Mouse (Mus musculus): Measurements from ENCODE around the gene Rnf157. TPM values are rescaled to one million over a fixed set of nuclear protein-coding genes. Genes with fewer than 3 reads are reported as not detected.
A peak's percentile ranks its signal among the peaks of the same experiment; 100 is the strongest.
"Not testable (repeated sequence)": the region's sequence is repeated elsewhere in the genome, so short reads cannot be mapped to it uniquely, and the experiment has no call there.

Rnf157 gene
- polyA plus RNA-seq, 1 experiment: 23.2 TPM

DNA sequence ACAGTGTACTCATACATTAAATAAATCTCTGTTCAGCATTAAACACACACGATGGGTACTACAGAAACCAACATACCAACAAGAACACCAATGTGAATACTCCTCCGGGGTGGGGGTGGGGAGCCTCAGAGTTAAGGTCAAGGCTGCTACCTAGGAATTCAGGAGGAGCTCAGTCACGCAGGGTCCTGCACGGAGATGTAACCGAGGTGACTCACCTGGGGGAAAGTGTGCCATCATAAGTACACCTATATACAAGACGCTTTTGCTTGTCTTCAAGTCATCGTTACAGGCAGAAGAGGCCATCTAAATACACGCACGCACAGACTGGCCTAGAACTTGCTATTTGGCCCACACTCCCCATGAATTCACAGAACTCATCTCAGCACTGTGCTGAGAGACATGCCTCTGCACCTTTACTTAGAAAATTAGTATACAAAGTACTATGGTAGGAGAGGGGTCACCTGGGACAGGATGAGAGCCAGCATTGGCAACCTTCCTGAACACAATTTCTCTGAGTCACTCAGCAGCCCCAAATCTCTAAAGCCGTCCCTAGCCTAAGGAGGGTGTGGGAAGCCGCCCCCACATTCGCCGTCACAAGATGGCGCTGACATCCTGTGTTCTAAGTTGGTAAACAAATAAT is 23.9 kb downstream of the Rnf157 start:
- TF ChIP-seq POLR2A (IDR thresholded peaks at IDR 0.05; ENCODE audit: low read depth, low read length) (no peak), CTCF (IDR thresholded peaks at IDR 0.05; ENCODE audit: borderline replicate concordance, insufficient read depth, low read length) (no peak)
- Histone ChIP-seq H3K27ac (ENCODE audit: insufficient read depth, low read length) (peak overlapping the region; percentile 61; the same call in 1 of the 2 replicates), H3K4me1 (ENCODE audit: control insufficient read depth, insufficient read depth, low read length) (peaks cover 12% of the 10 kb centered on the region; the same call in 1 of the 2 replicates), H3K4me3 (ENCODE audit: insufficient read depth, low read length) (no peak overlapping the region)

DNA sequence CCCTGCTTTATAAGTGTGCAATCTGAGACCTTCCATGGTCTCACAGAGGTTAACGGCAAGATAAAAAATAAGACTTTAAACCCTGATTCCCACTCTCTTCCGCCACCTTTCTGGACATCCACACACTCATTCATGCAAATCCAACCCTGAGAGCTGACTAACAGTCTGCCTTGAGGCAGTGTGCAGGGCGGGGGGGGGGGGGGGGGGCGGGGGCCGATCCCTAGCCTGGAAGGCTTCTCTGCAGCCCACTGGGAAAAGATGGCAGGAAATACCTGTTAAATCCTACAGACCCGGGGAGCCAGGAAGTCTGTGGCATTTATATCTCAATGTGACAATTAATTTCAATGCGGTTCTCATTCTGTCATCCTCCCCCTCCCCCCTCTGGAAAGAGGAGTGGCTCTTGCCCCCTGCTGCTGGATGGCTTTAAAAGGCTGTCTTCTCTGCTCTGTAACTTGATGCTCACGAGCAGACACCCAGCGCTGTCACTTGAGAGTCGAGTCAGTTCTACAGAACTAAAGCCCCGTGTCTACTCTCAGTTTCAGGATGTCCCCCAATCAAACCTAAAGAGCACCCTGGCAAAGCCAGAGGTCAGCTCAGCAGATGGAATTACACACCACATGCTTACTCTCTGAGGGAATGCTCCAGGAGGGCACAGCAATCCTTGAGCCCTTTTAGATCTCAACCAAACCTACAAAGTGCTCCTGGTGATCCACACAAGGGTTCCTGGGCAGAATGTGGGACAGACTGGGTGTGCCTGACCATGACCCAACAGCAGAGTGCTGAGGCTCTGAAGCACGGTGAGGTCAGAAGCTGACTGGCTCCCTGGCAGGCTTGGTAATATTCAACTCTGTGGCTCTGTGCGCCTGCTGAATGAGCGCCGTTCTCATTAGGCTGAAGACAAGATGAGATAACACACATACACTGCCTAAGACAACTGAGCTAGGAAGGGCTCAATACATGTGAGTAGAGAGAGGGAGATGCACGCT is 25.5 kb downstream of the Rnf157 start:
- H3K4me3 ChIP-seq (ENCODE audit: insufficient read depth, low read length): no peak overlapping the region
- H3K4me1 ChIP-seq (ENCODE audit: control insufficient read depth, insufficient read depth, low read length): peaks cover 12% of the 10 kb centered on the region; the same call in 1 of the 2 replicates
- peak overlapping the region; percentile 72 for H3K27ac ChIP-seq (ENCODE audit: insufficient read depth, low read length)
- TF ChIP-seq CTCF (IDR thresholded peaks at IDR 0.05; ENCODE audit: borderline replicate concordance, insufficient read depth, low read length) (no peak), POLR2A (IDR thresholded peaks at IDR 0.05; ENCODE audit: low read depth, low read length) (peak; percentile 17; the same call in 1 of the 2 replicates)

DNA sequence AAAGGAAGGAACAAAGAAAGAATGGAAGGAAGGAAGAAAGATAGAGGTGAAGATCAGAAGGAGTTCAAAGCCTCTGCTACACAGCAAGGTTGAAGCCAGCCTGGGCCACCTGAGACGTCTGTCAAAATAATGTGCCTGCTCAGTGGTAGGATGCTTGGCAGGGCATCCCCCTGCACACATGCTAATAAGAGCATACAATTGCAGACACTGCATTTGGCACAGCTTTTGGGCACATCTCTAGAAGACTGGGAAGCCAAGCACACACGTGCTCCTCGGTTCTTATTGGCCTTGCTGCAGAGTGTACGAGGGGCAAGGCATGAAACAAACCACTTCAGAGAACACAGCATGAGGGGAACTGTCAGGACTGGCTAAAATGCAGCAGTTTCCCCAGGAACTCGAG is 26.8 kb downstream of the Rnf157 start:
- TF ChIP-seq POLR2A (IDR thresholded peaks at IDR 0.05; ENCODE audit: low read depth, low read length) (no peak), CTCF (IDR thresholded peaks at IDR 0.05; ENCODE audit: borderline replicate concordance, insufficient read depth, low read length) (no peak)
- no peak overlapping the region for H3K27ac ChIP-seq (ENCODE audit: insufficient read depth, low read length)
- H3K4me3 ChIP-seq (ENCODE audit: insufficient read depth, low read length): no peak overlapping the region
- peaks cover 12% of the 10 kb centered on the region; the same call in 1 of the 2 replicates for H3K4me1 ChIP-seq (ENCODE audit: control insufficient read depth, insufficient read depth, low read length)

DNA sequence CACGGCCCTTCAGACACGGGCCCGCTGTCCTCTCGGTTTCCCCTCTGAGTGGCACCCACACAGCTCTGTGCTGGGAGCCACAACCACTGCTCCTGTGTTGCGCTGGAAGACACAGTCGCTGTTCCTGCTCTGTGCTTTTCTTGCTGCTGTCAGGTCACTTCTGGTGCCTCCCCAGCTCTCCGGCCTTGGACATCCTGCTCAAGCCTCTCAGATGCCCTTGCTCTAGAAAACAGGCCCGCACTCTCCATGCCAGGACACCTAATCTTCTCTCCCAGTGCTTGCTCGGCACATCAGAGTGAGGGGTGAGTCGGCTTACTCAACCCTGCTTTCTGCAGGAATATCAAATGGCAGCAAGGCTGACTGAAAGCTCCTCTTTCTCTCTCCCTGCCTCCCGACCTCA is 28.7 kb downstream of the Rnf157 start:
- no peak overlapping the region for H3K27ac ChIP-seq (ENCODE audit: insufficient read depth, low read length)
- H3K4me3 ChIP-seq (ENCODE audit: insufficient read depth, low read length): no peak overlapping the region
- TF ChIP-seq POLR2A (IDR thresholded peaks at IDR 0.05; ENCODE audit: low read depth, low read length) (no peak), CTCF (IDR thresholded peaks at IDR 0.05; ENCODE audit: borderline replicate concordance, insufficient read depth, low read length) (no peak)
- H3K4me1 ChIP-seq (ENCODE audit: control insufficient read depth, insufficient read depth, low read length): peaks cover 12% of the 10 kb centered on the region; the same call in 1 of the 2 replicates

DNA sequence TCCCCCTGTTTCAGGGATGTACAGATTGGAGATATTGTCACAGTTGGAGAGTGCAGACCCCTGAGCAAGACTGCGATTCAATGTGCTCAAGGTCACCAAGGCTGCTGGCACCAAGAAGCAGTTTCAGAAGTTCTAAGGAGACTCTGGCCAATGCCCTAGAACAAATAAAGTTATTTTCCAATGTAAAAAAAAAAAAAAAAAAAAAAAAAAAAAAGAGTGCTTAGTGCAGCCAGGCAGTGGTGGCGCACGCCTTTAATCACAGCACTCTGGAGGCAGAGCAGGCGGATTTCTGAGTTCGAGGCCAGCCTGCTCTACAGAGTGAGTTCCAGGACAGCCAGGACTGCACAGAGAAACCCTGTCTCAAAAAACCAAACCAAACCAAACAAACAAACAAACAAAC is 29.8 kb downstream of the Rnf157 start:
- not testable (repeated sequence) for H3K4me3 ChIP-seq (ENCODE audit: insufficient read depth, low read length); H3K27ac ChIP-seq (ENCODE audit: insufficient read depth, low read length)
- peaks cover 11% of the 10 kb centered on the region; the same call in 1 of the 2 replicates for H3K4me1 ChIP-seq (ENCODE audit: control insufficient read depth, insufficient read depth, low read length)

DNA sequence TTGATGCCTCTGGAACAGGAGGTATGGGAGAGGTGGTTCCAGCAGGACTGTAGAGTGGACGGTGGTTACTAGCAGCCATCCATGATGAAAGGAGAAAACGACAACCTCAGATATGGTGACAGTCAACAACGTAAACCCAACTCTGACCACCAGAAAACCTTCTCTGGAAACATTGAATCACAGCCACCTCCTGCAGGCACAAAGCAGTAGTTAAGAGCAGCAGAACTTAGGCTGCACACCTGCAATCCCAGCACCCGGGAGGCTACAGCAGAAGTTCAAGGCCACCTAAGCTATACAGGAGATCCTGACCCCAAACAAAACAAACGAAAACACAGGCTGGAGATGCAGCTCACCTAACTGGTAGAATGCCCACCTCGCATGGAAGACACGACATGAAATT is 32.1 kb downstream of the Rnf157 start:
- Histone ChIP-seq H3K4me1 (ENCODE audit: control insufficient read depth, insufficient read depth, low read length) (peaks cover 7% of the 10 kb centered on the region; the same call in 1 of the 2 replicates), H3K27ac (ENCODE audit: insufficient read depth, low read length) (no peak overlapping the region), H3K4me3 (ENCODE audit: insufficient read depth, low read length) (no peak overlapping the region)
- TF ChIP-seq POLR2A (IDR thresholded peaks at IDR 0.05; ENCODE audit: low read depth, low read length) (no peak), CTCF (IDR thresholded peaks at IDR 0.05; ENCODE audit: borderline replicate concordance, insufficient read depth, low read length) (no peak)

DNA sequence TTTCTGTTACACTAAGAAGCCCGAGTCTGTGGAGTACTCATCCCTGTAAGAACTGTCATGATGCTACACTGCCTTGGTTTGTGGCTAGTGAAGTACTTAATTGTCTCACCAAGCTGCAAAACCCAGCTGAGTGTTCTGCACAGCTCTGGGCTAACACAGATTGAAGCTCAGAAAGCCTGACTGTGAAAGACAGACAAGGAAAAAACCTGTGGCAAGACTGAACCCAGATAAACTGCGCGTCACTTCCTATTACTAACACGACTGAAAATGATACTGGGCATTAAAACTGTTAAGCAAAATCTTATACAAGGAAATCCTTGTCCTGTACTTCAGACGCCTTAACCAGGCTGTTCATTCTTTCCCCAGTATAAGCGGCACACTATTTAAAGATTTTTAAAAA is 33.3 kb downstream of the Rnf157 start:
- Histone ChIP-seq H3K4me1 (ENCODE audit: control insufficient read depth, insufficient read depth, low read length) (peaks cover 7% of the 10 kb centered on the region; the same call in 1 of the 2 replicates), H3K27ac (ENCODE audit: insufficient read depth, low read length) (no peak overlapping the region), H3K4me3 (ENCODE audit: insufficient read depth, low read length) (no peak overlapping the region)
- no peak for TF ChIP-seq CTCF (IDR thresholded peaks at IDR 0.05; ENCODE audit: borderline replicate concordance, insufficient read depth, low read length)
- no peak for TF ChIP-seq POLR2A (IDR thresholded peaks at IDR 0.05; ENCODE audit: low read depth, low read length)

DNA sequence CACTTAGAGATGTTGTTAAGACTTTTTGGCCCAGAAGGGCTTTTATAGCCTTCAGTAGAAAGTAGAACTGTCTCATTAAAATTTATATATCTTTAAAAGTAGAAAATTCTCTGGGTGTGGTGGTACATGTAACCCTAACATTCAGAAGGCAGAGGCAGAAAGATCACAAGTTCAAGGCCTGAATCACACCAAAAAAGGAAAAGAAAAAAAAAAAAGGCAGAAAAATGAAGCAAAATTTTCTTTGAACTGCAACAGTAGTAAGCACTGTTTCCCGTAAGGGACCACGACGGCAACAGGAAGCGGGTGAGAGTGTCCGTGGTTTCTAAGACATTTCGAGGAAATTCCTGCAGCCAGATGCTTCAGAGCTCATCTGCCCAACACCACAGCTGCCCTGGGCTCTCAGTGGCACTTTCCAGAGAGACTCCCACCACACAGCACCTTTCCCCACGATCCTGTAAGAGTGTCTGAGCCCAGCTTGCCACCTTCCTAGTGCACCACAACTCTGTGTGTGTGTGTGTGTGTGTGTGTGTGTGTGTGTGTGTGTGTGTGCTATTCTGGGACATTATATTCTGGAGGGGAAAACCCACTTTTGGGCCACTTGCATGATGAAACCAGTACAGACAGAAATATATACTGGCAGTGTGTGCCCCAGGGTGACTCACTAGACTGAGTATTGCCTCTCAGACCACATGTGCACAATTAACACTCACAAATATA is 35.7 kb downstream of the Rnf157 start:
- H3K4me1 ChIP-seq (ENCODE audit: control insufficient read depth, insufficient read depth, low read length): peaks cover 10% of the 10 kb centered on the region
- peak overlapping the region; percentile 4; the same call in 1 of the 2 replicates for H3K27ac ChIP-seq (ENCODE audit: insufficient read depth, low read length)
- no peak overlapping the region for H3K4me3 ChIP-seq (ENCODE audit: insufficient read depth, low read length)
- TF ChIP-seq CTCF (IDR thresholded peaks at IDR 0.05; ENCODE audit: borderline replicate concordance, insufficient read depth, low read length): no peak
- no peak for TF ChIP-seq POLR2A (IDR thresholded peaks at IDR 0.05; ENCODE audit: low read depth, low read length)

DNA sequence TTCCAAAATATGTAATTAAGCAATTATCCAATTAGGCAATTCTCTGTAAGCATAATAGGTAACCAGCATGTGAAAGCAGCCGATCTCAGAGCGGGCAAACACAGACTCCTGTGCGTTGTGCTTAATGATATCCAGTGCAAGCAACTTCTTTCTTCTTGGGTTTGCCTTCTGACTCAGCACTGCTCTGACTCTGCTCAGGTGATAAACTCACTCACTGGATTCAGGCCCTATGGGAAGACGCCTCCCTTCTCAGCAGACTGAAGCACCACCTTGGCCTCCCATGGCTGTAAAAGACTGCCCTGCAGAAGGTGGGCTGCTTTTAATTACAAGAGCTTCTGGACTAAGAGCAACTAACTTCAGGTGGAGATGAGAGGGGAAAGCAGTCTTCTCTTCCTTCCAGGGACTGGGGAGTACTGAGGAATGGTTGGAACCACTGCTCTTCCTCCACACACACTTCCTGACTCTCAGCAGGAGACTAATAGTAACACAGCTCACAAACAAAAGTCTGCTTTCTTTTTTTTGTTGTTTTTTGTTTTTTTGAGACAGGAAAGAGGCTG is 40.9 kb downstream of the Rnf157 start:
- H3K4me1 ChIP-seq (ENCODE audit: control insufficient read depth, insufficient read depth, low read length): peaks cover 6% of the 10 kb centered on the region
- TF ChIP-seq POLR2A (IDR thresholded peaks at IDR 0.05; ENCODE audit: low read depth, low read length) (no peak), CTCF (IDR thresholded peaks at IDR 0.05; ENCODE audit: borderline replicate concordance, insufficient read depth, low read length) (no peak)
- no peak overlapping the region for H3K4me3 ChIP-seq (ENCODE audit: insufficient read depth, low read length)
- H3K27ac ChIP-seq (ENCODE audit: insufficient read depth, low read length): no peak overlapping the region
